Mouse (Mus musculus): ENCODE measurements at regions not wholly inside any gene's neighbourhood (a gene's known extent, or its start where the extent isn't known, plus 50 kb on each side); places are given as distances from the start of the nearest gene placed in this dataset.

DNA sequence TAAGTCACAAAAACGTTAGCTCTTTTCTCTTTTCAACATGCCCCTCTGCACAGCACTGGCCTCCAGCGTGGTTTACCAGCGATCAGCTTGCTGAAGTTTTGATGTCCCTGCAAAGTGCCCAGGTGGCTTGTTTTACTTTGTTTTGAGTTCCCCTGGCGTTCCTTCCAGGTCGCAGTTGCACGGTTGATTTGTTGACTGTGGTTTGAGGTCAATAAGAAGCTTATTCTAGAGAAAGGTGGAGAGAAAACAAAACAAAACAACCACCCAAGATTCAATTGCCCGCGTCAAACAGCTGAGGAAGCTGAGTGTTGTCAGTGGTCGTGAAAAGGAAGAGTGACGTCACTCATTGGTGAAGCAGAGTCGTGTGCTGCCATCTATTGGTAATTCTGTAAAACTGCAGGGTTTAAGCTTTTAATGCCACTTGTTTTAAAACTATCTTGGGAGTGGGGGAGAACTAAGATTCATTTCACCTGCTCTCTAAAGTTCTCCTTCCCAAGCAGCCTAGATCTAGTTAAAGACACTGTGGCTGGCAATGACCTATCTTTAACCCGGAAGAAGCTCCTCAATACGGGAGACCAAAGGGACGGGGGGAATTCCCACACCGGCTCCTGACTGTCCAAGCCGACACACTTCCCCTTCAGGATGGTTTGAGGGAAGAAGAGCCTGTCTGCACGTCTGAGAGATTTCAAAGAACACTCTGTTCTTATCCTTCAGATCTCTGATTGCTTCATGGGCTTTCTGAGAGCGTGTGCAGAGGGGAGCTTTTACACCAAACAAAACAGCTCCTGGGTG is 170.3 kb upstream of the Olig3 start:
- Histone ChIP-seq H3K9ac (ENCODE audit: control insufficient read depth, low read depth, low read length, poor library complexity, severe bottlenecking) (peak overlapping the region; percentile 66), H3K9me3 (replicated peaks; ENCODE audit: insufficient read depth, low read length) (no peaks in the 10 kb centered on the region), H3K4me1 (ENCODE audit: control insufficient read depth in 1 of 2, insufficient read depth in 2 of 2, low read length in 2 of 2) (peaks cover 0 to 4% of the 10 kb centered on the region in 2 experiments; a peak in 1 of 4 replicates), H3K79me2 (ENCODE audit: control insufficient read depth, insufficient read depth, low read length, poor library complexity) (no peaks in the 10 kb centered on the region), H3K4me3 (ENCODE audit: control insufficient read depth in 1 of 2, insufficient read depth in 1 of 2, low read depth in 2 of 2, low read length in 2 of 2) (peak overlapping the region; percentile 33 to 48), H3K27me3 (ENCODE audit: control insufficient read depth in 1 of 2, insufficient read depth in 2 of 2, low read length in 2 of 2) (peaks cover 4% of the 10 kb centered on the region in 2 experiments), H3K36me3 (ENCODE audit: control insufficient read depth in 1 of 2, insufficient read depth in 2 of 2, low read length in 2 of 2) (peaks cover 0 to 2% of the 10 kb centered on the region in 2 experiments; a peak in 1 of 4 replicates), H3K27ac (ENCODE audit: control insufficient read depth, low read depth, low read length) (no peak overlapping the region)
- DNase-seq (ENCODE audit: low read depth, low spot score) = peak; percentile 72
- TF ChIP-seq TCF12 (IDR thresholded peaks at IDR 0.05; ENCODE audit: low read depth, low read length) = no peak
- TF ChIP-seq CTCF (IDR thresholded peaks at IDR 0.05 in 2 of 3, conservative IDR thresholded peaks at IDR 0.05 in 1 of 3; ENCODE audit: control insufficient read depth in 1 of 3, insufficient read depth in 1 of 3, low read depth in 2 of 3, low read length in 3 of 3, poor library complexity in 1 of 3, severe bottlenecking in 1 of 3) = peak; percentile 42 to 95 (median 76)
- TF ChIP-seq CHD1 (IDR thresholded peaks at IDR 0.05; ENCODE audit: low read depth, low read length) = no peak
- no peak for TF ChIP-seq USF1 (IDR thresholded peaks at IDR 0.05; ENCODE audit: low read depth, low read length)
- peak; percentile 90 for TF ChIP-seq JUND (IDR thresholded peaks at IDR 0.05; ENCODE audit: low read depth, low read length)
- no peak for TF ChIP-seq MAZ (IDR thresholded peaks at IDR 0.05; ENCODE audit: low read depth, low read length)
- no peak for TF ChIP-seq E2F4 (IDR thresholded peaks at IDR 0.05; ENCODE audit: borderline replicate concordance, low read depth, low read length)
- no peak for TF ChIP-seq MYC (IDR thresholded peaks at IDR 0.05; ENCODE audit: low read depth, low read length)
- no peak for TF ChIP-seq ZNF384 (IDR thresholded peaks at IDR 0.05; ENCODE audit: low read depth, low read length)
- TF ChIP-seq POLR2AphosphoS2 (IDR thresholded peaks at IDR 0.05; ENCODE audit: low read length) = no peak
- no peak for TF ChIP-seq RCOR1 (IDR thresholded peaks at IDR 0.05; ENCODE audit: low read depth, low read length)
- TF ChIP-seq EP300 (IDR thresholded peaks at IDR 0.05; ENCODE audit: low read depth in 1 of 2, low read length in 2 of 2) = no peak
- TF ChIP-seq TBP (IDR thresholded peaks at IDR 0.05; ENCODE audit: low read depth, low read length) = 0 out of 2 replicates have a peak, but pooled peaks have one; percentile 31
- TF ChIP-seq GABPA (IDR thresholded peaks at IDR 0.05; ENCODE audit: low read depth, low read length) = no peak
- TF ChIP-seq USF2 (IDR thresholded peaks at IDR 0.05; ENCODE audit: borderline replicate concordance in 1 of 2, insufficient read depth in 1 of 2, low read depth in 1 of 2, low read length in 2 of 2) = no peak
- peak; percentile 96 for TF ChIP-seq RAD21 (IDR thresholded peaks at IDR 0.05; ENCODE audit: low read depth, low read length)
- TF ChIP-seq ZKSCAN1 (IDR thresholded peaks at IDR 0.05; ENCODE audit: low read depth, low read length) = no peak
- TF ChIP-seq HCFC1 (IDR thresholded peaks at IDR 0.05; ENCODE audit: low read depth, low read length) = no peak
- TF ChIP-seq SMC3 (IDR thresholded peaks at IDR 0.05; ENCODE audit: low read depth, low read length) = peak; percentile 90
- no peak for TF ChIP-seq BHLHE40 (IDR thresholded peaks at IDR 0.05; ENCODE audit: borderline replicate concordance, low read depth, low read length)
- no peak for TF ChIP-seq MYB (IDR thresholded peaks at IDR 0.05; ENCODE audit: low read depth, low read length)
- TF ChIP-seq ELF1 (IDR thresholded peaks at IDR 0.05; ENCODE audit: low read depth, low read length) = no peak
- peak; percentile 35; the same call in 1 of the 2 replicates for TF ChIP-seq ETS1 (IDR thresholded peaks at IDR 0.05; ENCODE audit: low read depth, low read length)
- no peak for TF ChIP-seq MAX (IDR thresholded peaks at IDR 0.05; ENCODE audit: low read length)
- TF ChIP-seq MAFK (IDR thresholded peaks at IDR 0.05; ENCODE audit: borderline replicate concordance, low read depth, low read length) = no peak
- TF ChIP-seq NRF1 (IDR thresholded peaks at IDR 0.05; ENCODE audit: insufficient read depth, low read depth, low read length, poor library complexity, severe bottlenecking) = no peak
- no peak for TF ChIP-seq MEF2A (IDR thresholded peaks at IDR 0.05; ENCODE audit: extremely low read depth, insufficient replicate concordance, low read depth, low read length, poor library complexity, severe bottlenecking)
- TF ChIP-seq ZC3H11A (IDR thresholded peaks at IDR 0.05; ENCODE audit: low read depth, low read length) = peak; percentile 94
- TF ChIP-seq POLR2AphosphoS5 (IDR thresholded peaks at IDR 0.05; ENCODE audit: borderline replicate concordance, low read depth, low read length) = no peak
- TF ChIP-seq GATA1 (IDR thresholded peaks at IDR 0.05; ENCODE audit: low read depth, low read length) = no peak
- no peak for TF ChIP-seq UBTF (IDR thresholded peaks at IDR 0.05; ENCODE audit: borderline replicate concordance, insufficient read depth, low read depth, low read length)
- TF ChIP-seq TAL1 (IDR thresholded peaks at IDR 0.05; ENCODE audit: low read length) = no peak
- no peak for TF ChIP-seq NELFE (IDR thresholded peaks at IDR 0.05; ENCODE audit: low read depth, low read length)
- TF ChIP-seq KAT2A (conservative IDR thresholded peaks at IDR 0.05; ENCODE audit: low read depth, low read length) = no peak
- no peak for TF ChIP-seq ZMIZ1 (IDR thresholded peaks at IDR 0.05; ENCODE audit: low read depth, low read length)
- no peak for TF ChIP-seq MXI1 (IDR thresholded peaks at IDR 0.05; ENCODE audit: low read depth, low read length)
